Mouse (Mus musculus): Measurements from ENCODE around the gene Kcnd1.

Kcnd1 gene

GRCm38 (mm10) chrX:7854578-7854977 is 32.5 kb downstream of the Kcnd1 start:
- peak; percentile 40 for DNase-seq (ENCODE audit: low read depth, low spot score)

DNA sequence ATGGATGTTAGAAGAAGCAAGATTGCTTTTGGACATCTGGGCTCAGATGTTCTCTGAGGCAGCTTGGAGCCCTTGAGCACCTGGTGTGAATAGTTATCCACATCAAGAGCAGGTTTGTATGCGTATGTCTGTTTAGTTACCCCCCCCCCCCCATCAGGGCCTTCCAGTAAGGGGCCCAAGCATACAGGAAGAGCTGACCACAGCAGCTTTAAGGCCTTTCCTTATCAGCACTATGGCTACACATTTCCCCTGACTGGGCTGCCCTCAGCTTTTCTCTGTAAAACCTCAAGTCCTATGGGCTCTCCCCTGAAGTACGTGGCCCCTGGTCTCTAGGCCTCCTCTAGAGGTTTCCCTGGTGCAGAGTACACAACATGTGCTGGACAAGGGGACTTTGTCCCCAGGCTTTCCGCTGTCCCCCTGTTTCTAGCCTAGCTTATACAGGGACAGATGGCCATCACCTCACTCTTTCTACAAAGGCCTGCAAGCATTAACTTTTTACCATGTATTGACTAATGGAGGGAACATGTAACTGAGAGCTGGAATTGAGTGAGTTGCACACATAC is 37.2 kb downstream of the Kcnd1 start:
- DNase-seq (ENCODE audit: low read depth, low spot score), result no peak

DNA sequence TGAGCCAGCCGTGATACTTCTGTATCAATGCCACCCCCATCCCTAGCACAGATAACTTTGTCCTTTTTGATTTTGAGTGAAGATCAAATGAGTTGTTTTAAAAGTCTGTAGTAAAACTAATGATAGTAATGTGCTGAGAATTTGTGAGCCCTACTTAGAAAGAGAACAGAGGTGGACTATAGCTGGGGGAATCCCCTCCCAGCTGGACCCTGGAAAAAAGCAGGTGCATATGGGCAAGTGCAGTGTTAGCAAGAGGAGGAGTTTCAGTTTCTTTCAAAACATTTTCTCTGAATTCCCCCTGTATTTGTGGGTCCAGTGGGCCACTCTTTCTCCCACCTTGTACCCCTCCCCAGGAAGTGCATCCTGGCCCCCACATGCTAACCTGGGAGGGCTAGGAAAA is 41.1 kb downstream of the Kcnd1 start:
- DNase-seq (ENCODE audit: low read depth, low spot score), result no peak

- DNase-seq (ENCODE audit: low read depth, low spot score), result no peak
Measured at GRCm38 (mm10) chrX:7864551-7864950, 42.5 kb downstream of the Kcnd1 start.

DNA sequence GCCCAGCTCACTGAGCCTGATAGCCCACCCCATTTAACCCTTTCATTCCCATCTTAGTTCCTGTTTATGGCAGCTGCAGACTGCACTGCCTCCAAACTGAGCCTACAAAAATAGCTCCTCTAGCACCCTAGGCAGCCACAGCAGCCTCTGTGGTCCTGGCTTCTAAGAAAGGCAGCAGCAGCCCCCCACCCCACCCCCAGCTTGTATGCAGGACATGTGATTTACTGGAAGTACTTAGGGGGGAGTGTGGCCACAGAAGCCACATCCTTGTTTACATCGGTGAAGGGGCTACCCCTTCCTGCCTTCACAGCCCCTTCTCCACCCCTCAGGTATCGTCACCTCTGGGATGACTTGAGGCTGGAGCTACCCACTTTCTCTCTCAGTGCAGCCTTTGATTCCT is 43.3 kb downstream of the Kcnd1 start:
- no peak for DNase-seq (ENCODE audit: low read depth, low spot score)

DNA sequence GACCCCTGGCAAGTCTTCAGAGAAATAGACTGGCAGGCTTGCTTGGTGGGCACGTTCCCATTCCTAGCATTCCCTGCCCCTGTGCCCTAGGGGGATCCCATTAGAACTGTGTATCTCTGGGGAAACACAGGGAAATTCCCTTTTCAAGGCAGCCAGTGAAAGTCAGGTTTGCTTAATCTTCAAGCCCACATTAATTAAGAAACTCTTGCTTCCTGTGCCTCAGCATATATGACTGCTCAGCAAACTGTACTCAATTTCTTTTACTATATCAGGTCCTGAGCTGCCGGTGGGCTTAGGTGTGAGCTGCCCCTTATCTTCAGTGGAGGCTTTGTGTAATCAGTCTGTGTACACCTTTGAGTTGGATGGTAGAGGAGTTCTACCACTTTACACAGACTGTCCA is 43.7 kb downstream of the Kcnd1 start:
- no peak for DNase-seq (ENCODE audit: low read depth, low spot score)

DNA sequence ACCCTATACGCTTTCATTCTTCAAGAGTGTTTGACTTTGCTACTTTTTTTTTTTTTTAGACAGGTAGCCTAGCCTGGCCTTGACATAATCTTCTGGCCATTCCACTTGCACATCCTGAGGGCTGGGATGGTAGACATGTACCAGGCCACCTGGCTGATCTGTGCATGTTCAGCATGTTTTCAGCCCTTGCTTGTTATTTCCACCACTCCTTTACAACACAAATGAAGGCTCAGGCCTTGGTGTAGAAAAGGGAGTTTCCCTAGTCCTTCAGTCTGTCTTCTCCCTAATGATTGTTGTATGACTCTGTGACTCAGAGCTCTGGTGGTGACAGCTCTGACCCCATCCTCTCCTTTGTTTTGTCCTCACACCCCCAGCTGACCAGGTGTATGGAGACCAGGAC is 45.1 kb downstream of the Kcnd1 start:
- DNase-seq (ENCODE audit: low read depth, low spot score), result no peak

DNA sequence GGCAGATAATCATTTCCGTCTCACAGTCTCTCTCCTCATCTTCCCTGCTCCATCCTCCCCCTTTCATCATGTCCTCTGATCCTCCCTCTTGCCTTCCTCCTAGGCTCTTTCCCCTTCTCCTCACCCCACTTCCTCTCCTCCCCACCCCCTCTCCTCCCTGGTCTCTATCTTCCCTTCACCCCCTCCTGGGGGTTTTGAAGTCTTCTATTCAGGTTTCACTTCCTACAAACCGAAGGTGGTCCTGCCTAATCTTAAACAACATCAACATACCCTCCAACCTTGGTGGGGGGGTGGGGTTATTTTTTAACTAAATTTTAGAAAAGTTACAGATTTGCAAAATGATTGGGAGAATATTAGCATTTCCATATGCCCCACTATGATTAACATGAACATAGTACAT is 46.4 kb downstream of the Kcnd1 start:
- no peak for DNase-seq (ENCODE audit: low read depth, low spot score)

GRCm38 (mm10) chrX:7869826-7870225 is 47.7 kb downstream of the Kcnd1 start:
- DNase-seq (ENCODE audit: low read depth, low spot score), result peak; percentile 66

DNA sequence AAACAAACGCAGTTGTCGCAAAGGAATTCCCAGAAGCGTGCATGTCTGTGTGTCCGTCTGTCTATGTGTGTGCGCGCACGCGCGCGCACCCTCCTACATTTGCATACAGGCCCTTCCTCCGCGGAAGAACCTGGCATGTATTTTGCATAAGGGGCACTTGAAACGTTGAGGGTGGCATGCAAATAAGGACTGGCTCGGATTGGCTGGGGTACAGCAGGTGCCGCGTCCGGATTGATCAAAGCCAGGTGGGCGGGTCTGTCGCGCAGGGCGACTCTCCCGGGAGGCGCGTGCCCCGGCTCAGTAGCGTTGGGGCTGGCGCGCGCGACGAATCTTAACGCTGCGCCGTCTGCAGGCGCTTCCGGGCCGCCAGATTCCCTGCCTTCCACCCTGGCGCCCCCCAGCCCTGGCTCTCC is 55.9 kb downstream of the Kcnd1 start, which contains the start of gene Pim2:
TSS of gene Pim2 (plus strand) at position 256 of the 413 bp plus-strand sequence.
- peak; percentile 95 for DNase-seq (ENCODE audit: low read depth, low spot score)

GRCm38 (mm10) chrX:7878495-7878894 is 56.4 kb downstream of the Kcnd1 start:
- DNase-seq (ENCODE audit: low read depth, low spot score), result no peak

DNA sequence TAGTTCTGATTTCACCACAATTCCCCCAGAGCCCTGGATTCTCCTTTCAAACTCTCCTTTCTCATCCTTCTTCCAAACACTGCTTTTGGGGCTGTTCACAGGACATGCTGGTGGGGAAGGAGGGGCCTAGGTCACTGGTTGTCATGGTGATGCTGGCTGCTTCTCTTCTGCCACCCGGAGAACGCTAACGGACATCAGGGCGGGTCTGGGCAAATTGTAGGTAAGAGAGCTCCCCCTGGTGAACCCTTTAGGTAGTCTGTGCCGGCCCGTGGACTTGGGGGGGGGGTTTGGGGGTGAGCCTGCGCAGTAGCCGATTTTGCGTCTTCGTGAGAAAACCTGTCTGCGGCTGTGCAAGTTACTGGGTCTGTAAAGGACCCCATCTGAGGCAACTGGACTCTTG is 57.7 kb downstream of the Kcnd1 start:
- peak; percentile 90 for DNase-seq (ENCODE audit: low read depth, low spot score)

DNA sequence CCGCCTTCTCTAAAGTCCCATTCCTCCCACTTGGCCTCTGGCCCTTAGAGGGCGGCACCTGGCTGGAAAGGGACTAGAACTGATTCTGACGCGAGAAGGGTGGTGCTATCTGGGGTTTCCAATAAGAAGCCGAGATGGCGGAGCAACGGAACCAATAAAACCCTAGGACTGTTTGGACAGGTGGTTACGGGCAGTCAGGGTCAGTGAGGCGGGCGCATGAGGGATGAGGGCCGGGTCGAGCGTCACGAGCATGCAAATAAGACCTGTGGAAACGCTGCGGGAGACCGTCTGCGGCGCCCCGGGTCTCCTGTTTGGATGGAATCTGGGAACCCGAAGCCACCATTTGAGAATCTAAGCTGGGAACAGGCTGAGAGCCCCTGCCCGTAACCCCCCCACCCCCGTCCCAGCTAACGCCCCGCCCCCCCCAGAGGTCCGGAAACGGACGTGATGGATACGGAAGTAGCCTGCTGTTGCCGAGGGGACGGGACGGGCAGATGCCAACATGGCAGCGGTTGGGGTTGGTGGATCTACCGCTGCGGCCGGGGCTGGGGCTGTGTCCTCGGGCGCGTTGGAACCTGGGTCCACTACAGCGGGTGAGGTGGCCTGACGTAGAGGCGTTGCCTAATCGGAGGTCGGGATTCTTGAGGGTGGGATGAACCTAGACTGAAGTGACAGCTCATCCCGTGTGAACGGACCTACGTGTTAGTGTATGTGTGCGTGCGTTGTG is 61.9 kb downstream of the Kcnd1 start, which contains the start of gene Slc35a2:
TSS of gene Slc35a2 (plus strand) at position 188 of the 727 bp plus-strand sequence.
- DNase-seq (ENCODE audit: low read depth, low spot score), result peak; percentile 89

All from ZHBTc4 (cell line).